Mouse (Mus musculus) heart, embryonic 16.5 days (tissue): ENCODE measurements around the gene Clcn6. TPM values are rescaled to one million over a fixed set of nuclear protein-coding genes. Genes with fewer than 3 reads are reported as not detected.

Experiments
- ATAC-seq: fragments of 200-750 bp; cut with Nextera tagmentation; replicated peaks from 2 replicates; pipeline ENCODE4 v1.8.0; 2017; ENCODE audit warnings: moderate number of reproducible peaks; ENCODE audit not compliant: insufficient read depth, low FRiP score; ENCODE audit errors: extremely low read depth
- H3K27ac ChIP-seq: fragments of 300-500 bp; sonication (generic); 2 replicates; pipeline ENCODE4 v1.5.1; 2014; ENCODE audit warnings: mild to moderate bottlenecking, low read length, control low read depth, moderate library complexity
- H3K27me3 ChIP-seq: fragments of 300-500 bp; sonication (generic); 2 replicates; pipeline ENCODE4 v1.6.1; 2014; ENCODE audit warnings: low read length, mixed read lengths; ENCODE audit not compliant: control insufficient read depth, insufficient read depth
- H3K36me3 ChIP-seq: fragments of 300-500 bp; sonication (generic); 2 replicates; pipeline ENCODE4 v1.6.1; 2014; ENCODE audit not compliant: control insufficient read depth, insufficient read depth
- H3K4me1 ChIP-seq: fragments of 300-500 bp; sonication (generic); 2 replicates; pipeline ENCODE4 v1.6.1; 2014; ENCODE audit warnings: low read length, mixed read lengths; ENCODE audit not compliant: control insufficient read depth, insufficient read depth
- H3K4me2 ChIP-seq: fragments of 300-500 bp; sonication (generic); 2 replicates; pipeline ENCODE4 v1.6.1; 2014; ENCODE audit warnings: low read depth, mild to moderate bottlenecking, control low read depth, low read length
- H3K4me3 ChIP-seq: fragments of 300-500 bp; sonication (generic); 2 replicates; pipeline ENCODE4 v1.5.1; 2014; ENCODE audit warnings: mild to moderate bottlenecking, control low read depth, low read length
- H3K9ac ChIP-seq: fragments of 300-500 bp; sonication (generic); 2 replicates; pipeline ENCODE4 v1.6.1; 2014; ENCODE audit warnings: low read length, control low read depth
- H3K9me3 ChIP-seq: fragments of 300-500 bp; sonication (generic); replicated peaks from 2 replicates; pipeline ENCODE4 v1.6.1; 2016; ENCODE audit warnings: low read length; ENCODE audit not compliant: control insufficient read depth
- WGBS: fragments of 180-500 bp; shearing (Covaris S2); extraction: QIAGEN DNeasy Blood & Tissue Kit; methylation state at CpG from one replicate; pipeline ENCODE4 v1.1.7; 2014; 5-methylcytosine and 5-hydroxymethylcytosine counted together
- polyA plus RNA-seq: library from polyadenylated mRNA; unstranded; fragments of >200 nt; fragmentation: Nextera tagmentation; extraction: Ambion mirVana; gene quantifications from 2 replicates; pipeline ENCODE4 v1.2.1, GENCODE M21; 2015

Gene Clcn6
- polyA plus RNA-seq, 1 experiment from 2014 or later, result 6.8 TPM

DNA sequence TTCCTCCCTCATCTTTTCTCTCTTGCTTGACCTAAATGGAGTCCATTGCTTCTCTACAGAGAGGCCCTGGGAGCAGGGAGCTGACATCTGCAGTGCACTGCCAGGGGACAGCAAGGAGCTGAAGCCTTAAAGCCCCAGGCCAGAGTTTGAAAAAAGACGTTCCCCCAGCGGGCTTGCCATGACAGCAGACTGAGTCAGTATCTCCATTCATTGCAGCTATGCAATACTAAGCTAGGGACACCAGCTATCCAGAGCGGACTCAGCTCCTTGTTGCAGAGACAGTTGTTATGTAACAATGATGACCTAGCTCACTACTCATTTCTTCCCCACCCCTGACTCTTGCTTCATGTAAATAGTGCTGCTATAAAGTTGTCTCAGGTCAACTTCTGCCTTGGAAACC, 43.3 kb downstream of the Clcn6 start:
- no peak for ATAC-seq
- Histone ChIP-seq H3K4me3 (no peak overlapping the region), H3K36me3 (no peaks in the 10 kb centered on the region), H3K27me3 (no peaks in the 10 kb centered on the region), H3K9me3 (no peaks in the 10 kb centered on the region), H3K4me1 (peaks cover 8% of the 10 kb centered on the region), H3K27ac (no peak overlapping the region), H3K9ac (no peak overlapping the region), H3K4me2 (no peak overlapping the region)
- WGBS, result 77% methylated on average over 3 of the region's 3 CpGs

DNA sequence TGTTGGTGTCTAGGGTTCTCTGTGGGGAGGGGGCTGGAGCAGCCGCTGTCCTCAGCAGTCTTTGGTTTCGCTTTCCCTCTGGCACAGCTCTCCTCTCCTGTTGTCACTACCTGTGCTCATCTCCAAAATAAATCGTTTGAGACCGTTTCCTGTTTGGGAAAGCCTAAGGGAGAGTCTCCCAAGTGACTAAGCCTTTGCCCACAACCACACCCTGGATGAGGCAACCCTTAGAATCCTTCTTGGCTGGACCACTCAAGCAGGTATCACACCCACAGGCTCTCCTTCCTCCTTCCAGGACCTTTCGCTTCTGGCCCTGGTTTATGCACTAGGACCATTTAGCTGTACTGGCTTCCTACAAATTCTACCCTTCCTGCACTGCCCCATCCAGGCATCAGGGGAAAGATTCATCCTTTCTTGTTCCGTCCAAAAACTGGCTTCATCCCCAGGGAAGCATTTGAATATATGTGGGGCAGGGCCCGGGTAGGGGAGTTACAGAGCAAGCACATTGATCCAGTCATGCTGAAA, 45.0 kb downstream of the Clcn6 start:
- Histone ChIP-seq H3K4me1 (no peaks in the 10 kb centered on the region), H3K36me3 (no peaks in the 10 kb centered on the region), H3K9me3 (no peaks in the 10 kb centered on the region), H3K4me3 (no peak overlapping the region), H3K27ac (no peak overlapping the region), H3K27me3 (no peaks in the 10 kb centered on the region), H3K9ac (no peak overlapping the region), H3K4me2 (no peak overlapping the region)
- ATAC-seq, result no peak
- 59% methylated on average over 7 of the region's 7 CpGs for WGBS

- Histone ChIP-seq H3K27ac (peak within 1 kb of the TSS; percentile 91), H3K4me3 (peak within 1 kb of the TSS; percentile 55)
These were observed 53.2 kb downstream of the Clcn6 start, which contains the start of gene Nppb for GRCm38 (mm10) chr4:147985205-147986132. Nppb (plus strand) TSS chr4:147985788.

GRCm38 (mm10) chr4:147979441-147979860, 59.2 kb downstream of the Clcn6 start:
- Histone ChIP-seq H3K4me1 (peaks cover 7% of the 10 kb centered on the region), H3K9ac (no peak overlapping the region), H3K4me2 (no peak overlapping the region), H3K4me3 (no peak overlapping the region), H3K36me3 (no peaks in the 10 kb centered on the region), H3K9me3 (peaks cover 7% of the 10 kb centered on the region), H3K27ac (peak overlapping the region; percentile 86), H3K27me3 (no peaks in the 10 kb centered on the region)
- 44% methylated on average over 7 of the region's 7 CpGs for WGBS
- peak; percentile 93 for ATAC-seq

More at GRCm38 (mm10) chr4:147985205-147986132, 53.2 kb downstream of the Clcn6 start, which contains the start of gene Nppb:
- WGBS, result 11% methylated on average over 20 of the region's 20 CpGs
- no peaks in the 10 kb centered on the region for H3K36me3 ChIP-seq
- ATAC-seq, result peak; percentile 92
- H3K9me3 ChIP-seq, result no peaks in the 10 kb centered on the region
- peaks cover 6% of the 10 kb centered on the region for H3K4me1 ChIP-seq
- H3K9ac ChIP-seq, result peak within 1 kb of the TSS; percentile 72
- H3K4me2 ChIP-seq, result peak within 1 kb of the TSS; percentile 58
- no peaks in the 10 kb centered on the region for H3K27me3 ChIP-seq

DNA sequence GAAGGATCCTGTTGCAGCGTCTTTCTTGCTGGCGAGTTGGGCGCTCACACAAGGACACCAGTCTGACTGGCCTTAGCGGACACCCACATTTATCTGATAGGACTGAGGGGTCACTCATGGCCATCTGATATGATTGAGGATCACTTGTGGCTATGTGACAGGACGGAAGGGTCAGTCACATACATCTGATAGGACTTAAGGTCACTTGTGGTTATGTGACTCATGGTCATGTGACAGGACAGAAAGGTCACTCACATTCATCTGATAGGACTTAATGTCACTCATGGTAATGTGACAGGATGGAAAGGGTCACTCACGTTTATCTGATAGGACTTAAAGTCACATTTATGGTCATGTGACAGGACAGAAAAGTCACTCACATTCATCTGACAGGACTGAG, 60.2 kb downstream of the Clcn6 start:
- H3K4me2 ChIP-seq, result no peak overlapping the region
- H3K27me3 ChIP-seq, result no peaks in the 10 kb centered on the region
- H3K9me3 ChIP-seq, result peaks cover 8% of the 10 kb centered on the region
- 89% methylated on average over 6 of the region's 6 CpGs for WGBS
- no peak overlapping the region for H3K27ac ChIP-seq
- no peak for ATAC-seq
- no peaks in the 10 kb centered on the region for H3K36me3 ChIP-seq
- no peak overlapping the region for H3K4me3 ChIP-seq
- no peak overlapping the region for H3K9ac ChIP-seq
- H3K4me1 ChIP-seq, result peaks cover 7% of the 10 kb centered on the region

- H3K4me1 ChIP-seq, result peaks cover 7% of the 10 kb centered on the region
- no peak overlapping the region for H3K27ac ChIP-seq
- ATAC-seq, result no peak
- H3K36me3 ChIP-seq, result no peaks in the 10 kb centered on the region
- WGBS, result 73% methylated on average over 4 of the region's 4 CpGs
- no peak overlapping the region for H3K4me2 ChIP-seq
- H3K9ac ChIP-seq, result no peak overlapping the region
- H3K27me3 ChIP-seq, result no peaks in the 10 kb centered on the region
- H3K4me3 ChIP-seq, result no peak overlapping the region
- peaks cover 8% of the 10 kb centered on the region for H3K9me3 ChIP-seq
These were observed 60.9 kb downstream of the Clcn6 start for GRCm38 (mm10) chr4:147977726-147978125.

DNA sequence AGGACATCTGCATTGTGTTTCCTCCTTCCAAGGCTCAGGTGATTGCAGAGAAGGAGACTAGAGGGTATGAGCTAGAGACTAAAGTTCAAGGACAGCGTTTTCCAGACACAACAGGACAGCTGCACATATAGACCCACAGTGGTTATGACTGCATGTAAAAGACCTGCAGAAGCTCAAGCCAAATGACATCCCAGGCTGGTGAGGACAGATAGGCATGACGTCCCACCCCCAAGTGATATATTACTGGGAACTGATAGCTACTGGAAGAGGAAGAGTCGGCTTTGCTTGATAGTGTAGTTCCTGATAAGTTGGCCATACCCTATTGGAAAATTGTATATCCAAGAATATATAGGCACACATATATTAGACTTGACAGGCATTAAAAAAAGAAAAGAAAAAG, 62.4 kb downstream of the Clcn6 start:
- H3K9ac ChIP-seq, result no peak overlapping the region
- H3K36me3 ChIP-seq, result no peaks in the 10 kb centered on the region
- peaks cover 8% of the 10 kb centered on the region for H3K9me3 ChIP-seq
- no peak overlapping the region for H3K4me3 ChIP-seq
- H3K27ac ChIP-seq, result no peak overlapping the region
- no peak overlapping the region for H3K4me2 ChIP-seq
- 47% methylated on average over 3 of the region's 3 CpGs for WGBS
- H3K4me1 ChIP-seq, result peaks cover 7% of the 10 kb centered on the region
- no peaks in the 10 kb centered on the region for H3K27me3 ChIP-seq
- no peak for ATAC-seq

DNA sequence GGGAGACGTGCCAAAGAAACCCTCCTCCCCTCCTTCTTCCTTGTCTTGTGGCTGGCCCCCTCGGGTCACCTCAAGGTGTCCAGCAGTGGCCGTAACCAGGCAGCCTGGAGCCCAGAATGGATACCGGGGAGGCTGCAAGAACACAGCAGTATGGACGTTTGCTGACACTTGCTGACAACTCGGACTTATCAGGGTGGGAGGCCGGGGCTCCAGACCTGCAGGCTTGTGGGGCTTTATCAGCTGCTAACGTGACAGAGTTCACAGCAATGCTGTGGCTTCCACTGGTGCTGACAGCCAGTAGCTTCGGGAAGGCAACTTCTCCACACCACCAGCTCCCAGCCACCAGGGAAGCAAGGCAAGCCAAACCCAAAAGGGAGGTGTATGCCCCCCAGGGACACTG, 69.3 kb downstream of the Clcn6 start:
- peak; percentile 88 for ATAC-seq
- WGBS, result 17% methylated on average over 9 of the region's 9 CpGs
- Histone ChIP-seq H3K9ac (peak overlapping the region; percentile 63), H3K9me3 (no peaks in the 10 kb centered on the region; the same call in 1 of the 2 replicates), H3K4me3 (peak overlapping the region; percentile 28), H3K36me3 (no peaks in the 10 kb centered on the region), H3K4me1 (peaks cover 16% of the 10 kb centered on the region), H3K4me2 (peak overlapping the region; percentile 50), H3K27ac (peak overlapping the region; percentile 98), H3K27me3 (no peaks in the 10 kb centered on the region)

GRCm38 (mm10) chr4:147968816-147969215, 69.8 kb downstream of the Clcn6 start:
- H3K36me3 ChIP-seq, result no peaks in the 10 kb centered on the region
- H3K27ac ChIP-seq, result peak overlapping the region; percentile 98
- H3K9ac ChIP-seq, result peak overlapping the region; percentile 58
- peak overlapping the region; percentile 50 for H3K4me2 ChIP-seq
- WGBS, result 33% methylated on average over 2 of the region's 2 CpGs
- ATAC-seq, result peak; percentile 12; the same call in 1 of the 2 replicates
- H3K9me3 ChIP-seq, result no peaks in the 10 kb centered on the region
- peak overlapping the region; percentile 28 for H3K4me3 ChIP-seq
- H3K4me1 ChIP-seq, result peaks cover 21% of the 10 kb centered on the region
- H3K27me3 ChIP-seq, result no peaks in the 10 kb centered on the region
